Mouse (Mus musculus) hindbrain, embryonic 14.5 days (tissue): ENCODE measurements around the gene Churc1. TPM values are rescaled to one million over a fixed set of nuclear protein-coding genes. Genes with fewer than 3 reads are reported as not detected.
"Not testable (repeated sequence)": the region's sequence is repeated elsewhere in the genome, so short reads cannot be mapped to it uniquely, and the experiment has no call there.

Experiments used
- ATAC-seq: fragments of 200-750 bp; cut with Nextera tagmentation; 2 replicates; pipeline ENCODE4 v1.8.0; 2017; ENCODE audit warnings: moderate number of reproducible peaks, mild to moderate bottlenecking, moderate TSS enrichment, moderate library complexity; ENCODE audit not compliant: low FRiP score
- DNase-seq: peaks from one replicate; pipeline ENCODE4 v3.0.0-alpha.2; 2015; ENCODE audit warnings: low spot score
- H3K27ac ChIP-seq: fragments of 300-500 bp; sonication (generic); 2 replicates; pipeline ENCODE4 v1.5.1; 2014; ENCODE audit warnings: mild to moderate bottlenecking, moderate library complexity
- H3K27me3 ChIP-seq: fragments of 300-500 bp; sonication (generic); 2 replicates; pipeline ENCODE4 v1.6.1; 2014; ENCODE audit warnings: mild to moderate bottlenecking, low read length, mixed read lengths; ENCODE audit not compliant: control insufficient read depth, insufficient read depth
- H3K36me3 ChIP-seq: fragments of 300-500 bp; sonication (generic); replicated peaks from 2 replicates; pipeline ENCODE4 v1.6.1; 2014; ENCODE audit not compliant: control insufficient read depth, insufficient read depth
- H3K4me1 ChIP-seq: fragments of 300-500 bp; sonication (generic); replicated peaks from 2 replicates; pipeline ENCODE4 v1.6.1; 2014; ENCODE audit warnings: antibody characterized with exemption, low read length, mixed read lengths; ENCODE audit not compliant: control insufficient read depth, insufficient read depth
- H3K4me2 ChIP-seq: fragments of 300-500 bp; sonication (generic); replicated peaks from 2 replicates; pipeline ENCODE4 v1.6.1; 2014; ENCODE audit warnings: mild to moderate bottlenecking, moderate library complexity
- H3K4me3 ChIP-seq: fragments of 300-500 bp; sonication (generic); replicated peaks from 2 replicates; pipeline ENCODE4 v1.5.1; 2014; ENCODE audit warnings: mild to moderate bottlenecking, low read length
- H3K9ac ChIP-seq: fragments of 300-500 bp; sonication (generic); 2 replicates; pipeline ENCODE4 v1.6.1; 2014
- H3K9me3 ChIP-seq: fragments of 300-500 bp; sonication (generic); 2 replicates; pipeline ENCODE4 v1.6.1; 2016; ENCODE audit warnings: low read length; ENCODE audit not compliant: control insufficient read depth
- WGBS: fragments of 180-500 bp; shearing (Covaris S2); extraction: QIAGEN DNeasy Blood & Tissue Kit; methylation state at CpG from one replicate; pipeline ENCODE4 v1.1.7; 2014; 5-methylcytosine and 5-hydroxymethylcytosine counted together
- polyA plus RNA-seq: library from polyadenylated mRNA; unstranded; fragments of >200 nt; fragmentation: Nextera tagmentation; extraction: Ambion mirVana; gene quantifications from 2 replicates; pipeline ENCODE4 v1.2.1, GENCODE M21; 2014

Churc1 gene
- polyA plus RNA-seq, 1 experiment from 2014 or later = 161 TPM

DNA sequence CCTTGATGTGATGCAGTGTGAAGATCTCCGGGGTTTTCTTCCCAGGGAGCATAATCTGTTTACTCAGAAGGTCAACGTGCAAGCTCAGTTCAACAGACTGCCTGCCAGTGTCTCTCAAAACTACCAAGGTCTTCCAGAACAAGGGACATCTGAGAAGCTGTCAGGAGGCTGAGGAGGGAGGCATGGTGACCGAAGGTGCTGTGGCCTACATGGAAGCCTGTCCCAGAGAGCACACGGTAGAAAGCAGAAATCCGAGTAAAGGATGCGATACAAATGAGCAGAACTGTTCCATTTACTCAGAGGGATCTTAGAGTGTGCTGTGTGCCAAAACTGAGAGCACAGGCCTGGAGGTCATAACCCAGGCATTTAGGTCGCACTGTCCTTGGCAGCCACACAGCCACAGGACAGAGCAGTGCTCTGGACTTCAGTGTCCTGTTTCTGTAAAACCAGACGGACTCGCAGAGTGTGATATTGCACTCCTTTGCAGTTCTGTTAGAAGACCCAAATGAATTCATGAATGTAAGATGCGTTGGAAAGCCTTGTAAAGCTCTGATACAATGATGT is 18.8 kb downstream of the Churc1 start:
- Histone ChIP-seq H3K9ac (no peak overlapping the region), H3K4me2 (no peak overlapping the region), H3K9me3 (no peaks in the 10 kb centered on the region), H3K27ac (no peak overlapping the region), H3K36me3 (peaks cover 5% of the 10 kb centered on the region; the same call in 1 of the 2 replicates), H3K27me3 (no peaks in the 10 kb centered on the region), H3K4me1 (no peaks in the 10 kb centered on the region), H3K4me3 (no peak overlapping the region)
- ATAC-seq (no peak), DNase-seq (no peak)
- WGBS = 72% methylated on average over 10 of the region's 10 CpGs

DNA sequence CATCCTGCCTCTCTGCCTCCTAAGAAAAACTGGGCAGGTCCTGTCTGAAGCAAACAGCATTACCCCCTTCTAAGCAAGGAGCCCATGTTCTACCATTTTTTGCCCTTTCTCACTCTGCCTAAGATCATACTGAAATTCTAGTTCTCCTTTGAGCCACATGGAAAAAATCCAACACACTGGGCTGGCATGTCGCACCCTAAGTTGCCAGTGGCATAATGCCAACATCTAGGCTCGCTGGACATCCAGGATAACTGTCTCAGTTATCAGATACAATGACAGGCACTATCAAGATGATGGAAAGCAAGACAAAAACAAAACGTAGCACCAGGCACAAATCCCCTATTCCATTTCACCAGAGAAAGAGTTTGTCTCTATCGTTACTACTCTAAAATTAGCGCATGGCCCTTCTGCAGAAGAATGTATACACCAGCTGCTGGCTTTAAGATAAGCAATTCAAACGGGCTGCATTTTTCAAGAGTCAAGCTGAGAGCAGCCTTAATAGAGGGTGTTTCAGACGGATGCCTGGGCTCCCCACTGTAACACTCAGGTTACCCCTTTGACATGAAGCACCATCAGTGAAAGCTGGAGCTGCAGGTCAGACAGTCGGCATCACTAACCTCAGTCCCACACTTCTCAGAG is 25.2 kb downstream of the Churc1 start:
- Histone ChIP-seq H3K4me3 (no peak overlapping the region), H3K36me3 (no peaks in the 10 kb centered on the region), H3K4me1 (no peaks in the 10 kb centered on the region), H3K9ac (no peak overlapping the region), H3K27ac (no peak overlapping the region), H3K4me2 (no peak overlapping the region), H3K9me3 (no peaks in the 10 kb centered on the region), H3K27me3 (no peaks in the 10 kb centered on the region)
- DNase-seq (no peak), ATAC-seq (no peak)
- 58% methylated on average over 8 of the region's 8 CpGs for WGBS

DNA sequence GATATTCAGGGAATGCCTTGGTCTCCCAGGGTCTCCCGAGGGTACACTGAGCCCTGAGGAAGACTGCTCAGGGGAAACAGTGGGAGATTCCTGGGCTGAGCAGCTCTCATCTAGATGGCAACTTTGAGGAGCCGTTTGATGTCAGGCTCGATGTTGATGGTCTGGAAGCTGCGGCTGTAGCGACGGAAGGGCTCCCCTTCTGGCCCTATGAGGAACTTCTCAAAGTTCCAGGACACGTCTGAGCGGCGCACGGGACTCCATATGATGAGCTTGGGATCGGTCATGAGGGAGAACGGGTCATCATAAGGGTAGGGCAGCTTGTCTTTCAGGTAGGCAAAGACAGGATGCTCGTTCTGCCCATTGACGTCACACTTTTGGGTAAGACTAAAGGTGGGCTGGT is 27.2 kb downstream of the Churc1 start:
- 56% methylated on average over 11 of the region's 14 CpGs for WGBS

DNA sequence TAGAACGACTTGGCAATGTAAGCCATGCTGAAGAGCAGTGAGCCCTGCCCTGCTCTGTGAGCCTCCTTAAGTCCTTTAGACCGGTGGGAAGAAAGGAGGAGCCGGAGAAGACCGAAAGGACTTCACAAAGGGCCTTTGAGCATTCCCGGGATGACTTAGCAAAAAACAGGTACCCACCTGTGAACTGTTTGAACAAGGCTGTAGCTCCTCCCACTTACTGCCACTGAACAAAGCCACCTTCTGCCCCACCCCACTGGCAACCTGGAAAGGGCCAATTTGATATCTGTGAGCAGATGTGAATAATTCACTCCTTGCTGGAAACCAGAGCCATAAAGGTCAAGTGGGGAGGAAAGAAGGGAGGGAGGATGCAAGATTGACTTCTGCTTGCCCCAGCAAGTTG is 30.0 kb downstream of the Churc1 start, which contains the start of gene Gpx2:
Gene Gpx2 (minus strand): TSS at position 205 of the 400 bp plus-strand sequence.
- Histone ChIP-seq H3K4me1 (no peaks in the 10 kb centered on the region), H3K9me3 (no peaks in the 10 kb centered on the region), H3K27me3 (no peaks in the 10 kb centered on the region), H3K36me3 (peaks cover 15% of the 10 kb centered on the region; the same call in 1 of the 2 replicates), H3K9ac (no peak within 1 kb of the TSS), H3K4me2 (no peak within 1 kb of the TSS), H3K27ac (no peak within 1 kb of the TSS), H3K4me3 (no peak within 1 kb of the TSS)
- ATAC-seq = no peak
- DNase-seq = no peak
- 83% methylated on average over 5 of the region's 5 CpGs for WGBS

More for the DNA sequence above, 27.2 kb downstream of the Churc1 start:
- not testable (repeated sequence) for H3K36me3 ChIP-seq, H3K27me3 ChIP-seq, H3K4me3 ChIP-seq, ATAC-seq, DNase-seq, H3K9me3 ChIP-seq, H3K27ac ChIP-seq, H3K9ac ChIP-seq, H3K4me1 ChIP-seq, H3K4me2 ChIP-seq

DNA sequence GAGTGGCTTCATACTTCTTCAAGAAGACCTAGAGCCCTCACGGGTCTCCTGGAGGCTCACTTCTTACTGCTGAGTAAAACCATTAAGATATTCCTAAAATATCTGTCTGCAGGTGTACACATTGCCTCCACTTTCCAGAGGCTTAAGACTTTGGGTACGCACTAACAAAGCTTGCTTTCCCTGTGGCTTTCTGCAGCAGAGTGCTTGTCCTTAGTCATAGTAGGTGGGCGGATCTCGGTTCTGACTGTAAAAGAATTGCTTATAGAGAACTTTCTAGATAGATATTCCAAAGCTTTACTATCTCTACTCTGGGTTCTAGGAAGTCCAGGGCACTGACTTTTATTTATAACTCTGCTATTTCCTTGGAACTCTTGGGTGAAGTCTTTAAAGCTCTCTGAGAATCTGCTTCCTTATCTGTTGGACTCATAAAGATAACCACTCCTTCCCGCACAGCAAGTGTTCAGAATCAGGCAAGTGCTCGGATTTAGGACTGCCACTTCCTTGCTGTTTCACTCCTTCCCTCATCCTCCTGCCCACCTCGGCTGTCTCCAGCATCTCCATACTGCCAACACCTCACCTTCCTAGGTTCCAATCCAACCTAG is 31.7 kb downstream of the Churc1 start:
- Histone ChIP-seq H3K9me3 (no peaks in the 10 kb centered on the region), H3K4me1 (no peaks in the 10 kb centered on the region), H3K27ac (no peak overlapping the region), H3K27me3 (no peaks in the 10 kb centered on the region), H3K36me3 (peaks cover 16% of the 10 kb centered on the region; the same call in 1 of the 2 replicates), H3K9ac (no peak overlapping the region), H3K4me3 (no peak overlapping the region), H3K4me2 (no peak overlapping the region)
- no peak for DNase-seq
- WGBS = 89% methylated on average over 7 of the region's 7 CpGs
- no peak for ATAC-seq

DNA sequence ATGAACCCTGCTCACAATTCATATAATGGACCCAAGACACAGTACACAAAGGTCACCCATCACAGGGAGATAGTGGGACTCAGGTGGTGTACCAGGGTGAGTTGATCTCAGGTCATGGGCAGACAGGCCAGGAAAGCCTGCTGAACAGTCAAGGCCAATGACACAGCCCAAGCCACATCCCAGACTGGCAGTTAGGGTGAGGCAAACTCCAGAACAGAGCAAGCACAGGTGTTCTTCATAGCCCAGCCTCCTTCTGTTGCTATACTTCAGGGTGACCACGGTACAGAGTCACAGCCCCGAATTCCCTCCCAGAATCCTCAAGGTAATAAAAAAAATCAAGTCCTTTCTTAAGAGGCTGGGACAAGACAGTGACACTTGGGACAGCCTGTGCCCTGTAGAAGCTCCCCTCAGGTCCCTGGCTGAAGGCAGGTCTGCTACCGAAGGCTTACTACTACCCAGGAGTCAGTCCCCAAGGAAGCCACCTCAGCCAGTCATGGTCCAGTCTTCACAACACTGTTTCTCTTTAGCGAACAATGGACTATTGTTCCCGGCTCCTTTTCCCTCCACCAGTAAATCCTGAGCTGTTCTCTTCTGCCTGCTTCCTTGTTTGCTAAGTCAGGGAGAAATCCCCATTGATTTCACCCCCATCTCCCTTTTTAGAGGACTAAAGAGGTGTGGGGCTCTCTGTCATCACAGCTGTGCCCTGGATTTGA is 32.8 kb downstream of the Churc1 start:
- no peak overlapping the region for H3K9ac ChIP-seq
- no peaks in the 10 kb centered on the region for H3K27me3 ChIP-seq
- DNase-seq (no peak), ATAC-seq (no peak)
- H3K27ac ChIP-seq = no peak overlapping the region
- peaks cover 16% of the 10 kb centered on the region; the same call in 1 of the 2 replicates for H3K36me3 ChIP-seq
- no peak overlapping the region for H3K4me2 ChIP-seq
- H3K4me3 ChIP-seq = no peak overlapping the region
- no peaks in the 10 kb centered on the region for H3K4me1 ChIP-seq
- 57% methylated on average over 5 of the region's 5 CpGs for WGBS
- H3K9me3 ChIP-seq = no peaks in the 10 kb centered on the region

DNA sequence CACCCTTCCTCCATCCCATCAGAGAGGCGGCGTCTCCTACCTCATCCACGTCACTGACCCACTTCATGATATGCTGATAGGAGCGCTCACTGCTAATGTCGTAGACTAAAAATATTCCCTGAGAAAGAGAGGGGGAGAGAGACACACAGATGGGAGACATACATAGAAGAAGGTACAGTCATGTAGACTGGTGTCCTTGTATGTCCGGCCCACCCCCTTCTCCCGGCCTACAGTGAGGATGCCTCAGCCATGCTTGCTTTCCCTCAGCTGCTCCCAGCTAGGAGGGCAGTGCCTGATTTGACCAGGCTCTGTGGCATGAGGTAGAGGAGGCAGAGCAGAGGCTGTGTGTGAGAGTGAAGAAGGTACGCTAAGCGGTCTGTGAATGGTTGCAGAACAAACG is 37.7 kb downstream of the Churc1 start:
- no peak for ATAC-seq
- 91% methylated on average over 10 of the region's 10 CpGs for WGBS
- H3K9me3 ChIP-seq = no peaks in the 10 kb centered on the region
- no peaks in the 10 kb centered on the region for H3K27me3 ChIP-seq
- H3K27ac ChIP-seq = no peak overlapping the region
- H3K9ac ChIP-seq = no peak overlapping the region
- H3K4me1 ChIP-seq = no peaks in the 10 kb centered on the region
- DNase-seq = no peak
- H3K4me3 ChIP-seq = no peak overlapping the region
- no peak overlapping the region for H3K4me2 ChIP-seq
- peaks cover 16% of the 10 kb centered on the region; the same call in 1 of the 2 replicates for H3K36me3 ChIP-seq

DNA sequence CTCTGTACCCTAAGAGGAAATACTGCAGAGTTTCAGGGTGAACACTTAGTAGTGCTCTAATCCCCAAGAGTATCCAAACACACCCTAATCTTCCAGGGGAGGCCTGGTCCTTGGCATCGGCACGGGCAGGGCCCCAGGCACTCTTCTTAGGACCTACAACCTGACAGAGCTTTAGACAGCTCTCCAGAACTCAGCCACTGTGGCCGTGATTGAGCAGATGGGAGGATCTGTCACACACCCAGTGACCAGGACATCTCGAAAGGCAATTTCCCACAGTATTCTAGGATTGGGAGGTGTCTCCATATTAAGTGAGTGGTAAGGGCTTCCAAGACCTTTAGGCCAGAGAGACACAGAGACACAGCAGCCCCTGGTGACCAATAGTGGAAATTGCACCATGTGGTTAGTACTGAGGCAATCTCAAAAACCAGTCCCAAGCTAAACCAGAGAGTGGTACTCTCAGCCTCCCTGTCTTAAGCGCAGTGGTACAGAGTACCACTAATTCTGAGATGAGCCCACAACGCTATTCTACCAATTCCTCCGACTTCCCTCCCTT is 38.4 kb downstream of the Churc1 start:
- H3K4me3 ChIP-seq = no peak overlapping the region
- H3K9ac ChIP-seq = no peak overlapping the region
- ATAC-seq (no peak), DNase-seq (peak; percentile 56)
- peaks cover 16% of the 10 kb centered on the region; the same call in 1 of the 2 replicates for H3K36me3 ChIP-seq
- WGBS = 57% methylated on average over 7 of the region's 7 CpGs
- H3K27ac ChIP-seq = no peak overlapping the region
- no peak overlapping the region for H3K4me2 ChIP-seq
- no peaks in the 10 kb centered on the region for H3K4me1 ChIP-seq
- no peaks in the 10 kb centered on the region for H3K27me3 ChIP-seq
- H3K9me3 ChIP-seq = no peaks in the 10 kb centered on the region
